In the genomic region with DNA sequence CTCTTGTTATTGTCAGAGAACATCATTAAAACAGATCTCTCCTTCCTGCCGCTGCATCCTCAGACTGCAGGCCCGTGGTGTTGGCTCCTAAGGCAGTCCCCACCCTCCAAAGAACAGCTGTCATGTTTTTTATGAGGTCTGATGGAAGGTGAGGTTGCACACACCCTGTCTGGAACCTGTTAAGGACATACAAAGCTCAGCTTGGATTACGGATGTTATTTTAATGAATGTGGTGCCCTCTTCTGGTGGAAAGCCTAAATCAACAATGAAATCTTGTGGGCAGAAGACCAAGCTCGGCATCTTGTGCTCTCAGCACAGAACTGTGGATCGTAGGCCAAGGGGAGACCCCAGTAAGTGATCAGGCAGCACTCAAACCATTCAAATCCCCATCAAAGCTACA, we compare ENCODE assay signal across 8 mouse cellular contexts.
DNase-seq lines count a peak whose midpoint lies in the region; ATAC-seq lines count a peak whose summit lies in the region.

No protein-coding gene starts in this region.

- no peak overlapping the region for H3K4me3 ChIP-seq in limb, embryonic 10.5 days
- no peak overlapping the region for H3K4me3 ChIP-seq in neural tube, embryonic 15.5 days (replicated peaks)

- no peaks in the 10 kb centered on the region for H3K27me3 ChIP-seq in limb, embryonic 10.5 days (ENCODE audit: low read depth, poor library complexity, severe bottlenecking)
- H3K27me3 ChIP-seq in neural tube, embryonic 15.5 days (replicated peaks), result no peaks in the 10 kb centered on the region

- peak; percentile 7 for DNase-seq in thymus, postnatal 0 days (ENCODE audit: low spot score)
- no peak for DNase-seq in thymus, adult 18-20 months
- DNase-seq in cerebellum, adult 9-11 months, result peak; percentile 24
- peak; percentile 66 to 94 for DNase-seq in frontal cortex, adult 2 months (ENCODE audit: extremely low spot score in 1 of 2, low spot score in 1 of 2)
- DNase-seq in kidney, adult 9 months, result peak; percentile 67
- DNase-seq in limb, embryonic 10.5 days (ENCODE audit: low spot score), result peak; percentile 42

- WGBS in limb, embryonic 10.5 days, result 39% methylated on average over 5 of the region's 5 CpGs
- WGBS in neural tube, embryonic 15.5 days, result 18% methylated on average over 5 of the region's 5 CpGs

- H3K4me2 ChIP-seq in neural tube, embryonic 15.5 days, result peak overlapping the region; percentile 45

- no peak overlapping the region for H3K9ac ChIP-seq in neural tube, embryonic 15.5 days (replicated peaks)

- H3K36me3 ChIP-seq in limb, embryonic 10.5 days, result no peaks in the 10 kb centered on the region
- H3K36me3 ChIP-seq in neural tube, embryonic 15.5 days, result no peaks in the 10 kb centered on the region

- peak; percentile 87 for ATAC-seq in neural tube, embryonic 15.5 days (ENCODE audit: low FRiP score)
- no peak for ATAC-seq in erythroid progenitor cell, adult 5-6 weeks (replicated peaks; ENCODE audit: low FRiP score, poor library complexity, severe bottlenecking)

- no peak overlapping the region for H3K27ac ChIP-seq in limb, embryonic 10.5 days
- peak overlapping the region; percentile 58; the same call in 1 of the 2 replicates for H3K27ac ChIP-seq in neural tube, embryonic 15.5 days (replicated peaks)

- H3K9me3 ChIP-seq in limb, embryonic 10.5 days (replicated peaks), result no peaks in the 10 kb centered on the region
- H3K9me3 ChIP-seq in neural tube, embryonic 15.5 days (replicated peaks), result no peaks in the 10 kb centered on the region

- peaks cover 4% of the 10 kb centered on the region; the same call in 1 of the 2 replicates for H3K4me1 ChIP-seq in limb, embryonic 10.5 days
- peaks cover 6% of the 10 kb centered on the region for H3K4me1 ChIP-seq in neural tube, embryonic 15.5 days

Comparison
In these comparisons a context has a peak if more than half of its experiments do, and no peak if none do; other contexts are left out.
1. DNase-seq: peak in thymus, postnatal 0 days (single experiment), cerebellum, adult 9-11 months (single experiment), frontal cortex, adult 2 months (2 of 2), kidney, adult 9 months (single experiment) and limb, embryonic 10.5 days (single experiment); none in thymus, adult 18-20 months (0 of 2).